Mouse (Mus musculus): ENCODE results near the gene Parp8. TPM values are rescaled to one million over a fixed set of nuclear protein-coding genes. Genes with fewer than 3 reads are reported as not detected.

The Parp8 gene
- 15.0 and 15.5 TPM in 2 replicates for polyA plus RNA-seq (2015; fragmentation: Nextera tagmentation; extraction: Ambion mirVana)

DNA sequence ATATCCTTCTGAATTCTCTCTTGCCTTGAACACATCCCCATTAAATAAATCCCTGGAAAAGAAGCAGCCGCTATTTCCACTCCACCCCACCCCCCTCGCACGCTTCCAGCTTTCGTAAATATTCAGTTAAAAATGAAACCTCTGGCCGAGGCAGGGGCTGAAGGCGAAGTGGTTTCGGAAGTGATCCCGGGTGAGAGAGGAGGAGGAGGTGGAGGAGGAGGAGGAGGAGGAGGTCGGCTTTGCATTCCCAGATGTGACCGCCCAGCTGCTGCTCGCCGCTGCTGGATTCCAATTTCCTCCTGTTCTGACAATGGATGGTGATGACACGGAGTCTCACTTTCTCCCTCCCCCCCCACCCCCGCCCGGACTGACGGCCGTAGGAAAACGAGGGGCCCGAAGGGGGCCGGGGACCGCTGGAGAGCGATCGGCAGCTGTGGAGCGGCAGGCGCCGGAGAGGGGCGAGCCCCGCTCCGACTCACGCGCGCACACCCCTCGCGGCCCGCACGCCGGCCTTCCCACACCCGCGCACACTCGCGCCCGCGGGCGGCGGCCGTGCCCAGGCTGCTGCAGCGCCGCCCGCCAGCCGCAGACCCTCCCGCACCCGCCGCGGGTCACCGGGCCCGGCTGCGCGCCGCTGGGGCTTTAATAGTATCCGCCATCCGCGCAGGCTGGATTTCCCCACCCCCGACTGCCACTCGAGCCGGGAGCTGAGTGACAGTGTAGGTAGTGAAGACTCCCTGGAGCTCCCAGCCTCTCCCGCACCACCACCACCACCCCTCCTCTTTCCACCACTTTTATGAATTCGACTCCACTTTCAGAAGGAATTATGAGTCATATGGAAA lies at the start of gene Parp8:
Gene Parp8, minus strand, starts transcription at position 312 of the 842 bp plus-strand sequence.
- peak within 1 kb of the TSS; percentile 83 for H3K4me3 ChIP-seq (replicated peaks; ENCODE audit: low read length)
- H3K4me1 ChIP-seq (ENCODE audit: control insufficient read depth, insufficient read depth, low read length): peaks cover 20% of the 10 kb centered on the region
- H3K9me3 ChIP-seq (replicated peaks; ENCODE audit: control insufficient read depth, low read length): no peaks in the 10 kb centered on the region
- 1% methylated on average over 61 of the region's 67 CpGs for WGBS
- no peaks in the 10 kb centered on the region for H3K36me3 ChIP-seq (ENCODE audit: control insufficient read depth, insufficient read depth, low read length)
- peak; percentile 61 for ATAC-seq (ENCODE audit: insufficient read depth, low FRiP score)
- H3K4me2 ChIP-seq (ENCODE audit: low read depth, low read length): peak within 1 kb of the TSS; percentile 68
- no peaks in the 10 kb centered on the region for H3K27me3 ChIP-seq (ENCODE audit: control insufficient read depth, insufficient read depth, low read length)
- H3K9ac ChIP-seq (ENCODE audit: low read length): peak within 1 kb of the TSS; percentile 93
- H3K27ac ChIP-seq (ENCODE audit: low read length): peak within 1 kb of the TSS; percentile 87

- WGBS: 36% methylated on average over 17 of the region's 17 CpGs
- peak overlapping the region; percentile 20; the same call in 1 of the 2 replicates for H3K27ac ChIP-seq (ENCODE audit: low read length)
- H3K9me3 ChIP-seq (replicated peaks; ENCODE audit: control insufficient read depth, low read length): no peaks in the 10 kb centered on the region
- ATAC-seq (ENCODE audit: insufficient read depth, low FRiP score): peak; percentile 62
- peak overlapping the region; percentile 44 for H3K4me2 ChIP-seq (ENCODE audit: low read depth, low read length)
- no peaks in the 10 kb centered on the region for H3K27me3 ChIP-seq (ENCODE audit: control insufficient read depth, insufficient read depth, low read length)
- H3K4me1 ChIP-seq (ENCODE audit: control insufficient read depth, insufficient read depth, low read length): peaks cover 4% of the 10 kb centered on the region; the same call in 1 of the 2 replicates
- H3K4me3 ChIP-seq (replicated peaks; ENCODE audit: low read length): 0 out of 2 replicates have a peak overlapping the region, but pooled peaks have one; percentile 8
- H3K9ac ChIP-seq (ENCODE audit: low read length): no peak overlapping the region
- H3K36me3 ChIP-seq (ENCODE audit: control insufficient read depth, insufficient read depth, low read length): no peaks in the 10 kb centered on the region
Observed at GRCm38 (mm10) chr13:117062628-117063315, 37.4 kb upstream of the Parp8 start.

DNA sequence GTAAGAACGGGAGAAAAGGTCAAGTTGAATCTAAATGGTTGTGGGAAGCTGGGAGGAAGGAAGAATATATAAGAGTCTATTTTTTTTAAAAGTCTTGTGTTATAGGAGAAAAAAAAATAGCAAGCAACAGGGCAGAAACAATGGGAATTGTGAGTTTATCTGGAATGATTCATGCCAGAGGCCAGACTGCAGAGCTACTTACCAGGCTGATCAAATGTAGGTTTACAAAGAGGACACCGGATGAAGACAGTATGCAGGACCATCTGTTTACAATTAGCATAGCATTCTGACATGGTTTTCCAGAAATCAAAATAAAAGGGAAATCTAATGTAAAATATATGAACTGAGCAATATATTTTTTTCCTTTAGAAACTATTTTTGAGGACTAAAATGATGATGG lies 31.1 kb upstream of the Parp8 start:
- Histone ChIP-seq H3K36me3 (ENCODE audit: control insufficient read depth, insufficient read depth, low read length) (no peaks in the 10 kb centered on the region), H3K4me3 (replicated peaks; ENCODE audit: low read length) (no peak overlapping the region), H3K9me3 (replicated peaks; ENCODE audit: control insufficient read depth, low read length) (no peaks in the 10 kb centered on the region), H3K4me2 (ENCODE audit: low read depth, low read length) (no peak overlapping the region), H3K27ac (ENCODE audit: low read length) (no peak overlapping the region), H3K9ac (ENCODE audit: low read length) (no peak overlapping the region), H3K27me3 (ENCODE audit: control insufficient read depth, insufficient read depth, low read length) (no peaks in the 10 kb centered on the region), H3K4me1 (ENCODE audit: control insufficient read depth, insufficient read depth, low read length) (no peaks in the 10 kb centered on the region; the same call in 1 of the 2 replicates)
- no peak for ATAC-seq (ENCODE audit: insufficient read depth, low FRiP score)
- 52% methylated on average over 2 of the region's 2 CpGs for WGBS

- no peak for ATAC-seq (ENCODE audit: insufficient read depth, low FRiP score)
- Histone ChIP-seq H3K4me3 (replicated peaks; ENCODE audit: low read length) (no peak overlapping the region), H3K27ac (ENCODE audit: low read length) (no peak overlapping the region), H3K4me2 (ENCODE audit: low read depth, low read length) (no peak overlapping the region), H3K27me3 (ENCODE audit: control insufficient read depth, insufficient read depth, low read length) (no peaks in the 10 kb centered on the region), H3K36me3 (ENCODE audit: control insufficient read depth, insufficient read depth, low read length) (no peaks in the 10 kb centered on the region), H3K4me1 (ENCODE audit: control insufficient read depth, insufficient read depth, low read length) (no peaks in the 10 kb centered on the region; the same call in 1 of the 2 replicates), H3K9me3 (replicated peaks; ENCODE audit: control insufficient read depth, low read length) (no peaks in the 10 kb centered on the region), H3K9ac (ENCODE audit: low read length) (no peak overlapping the region)
- WGBS: 69% methylated on average over 7 of the region's 7 CpGs
Observed at GRCm38 (mm10) chr13:117054811-117055496, 29.6 kb upstream of the Parp8 start.

GRCm38 (mm10) chr13:117052748-117053147 lies 27.4 kb upstream of the Parp8 start:
- 75% methylated on average over 3 of the region's 3 CpGs for WGBS

DNA sequence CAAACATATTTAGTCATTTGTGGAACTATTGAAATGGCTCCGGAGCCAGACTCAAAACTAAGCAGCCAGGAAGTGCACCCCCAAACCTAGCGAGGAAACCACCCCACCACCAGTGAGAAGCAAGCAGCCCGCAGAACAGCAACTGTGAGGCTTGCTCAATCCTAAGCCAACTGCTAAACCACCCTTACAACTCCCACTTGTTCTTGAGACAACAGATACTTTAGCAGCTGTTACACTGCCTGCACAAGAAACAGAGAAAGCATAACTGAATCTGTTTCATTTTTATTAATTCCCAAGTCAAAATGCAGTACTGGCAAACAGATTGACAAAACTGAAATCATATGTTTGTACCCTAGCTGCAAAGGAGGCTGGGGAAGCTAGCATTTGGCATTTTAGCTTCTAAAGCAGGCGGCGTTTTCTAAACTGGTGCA lies 23.2 kb upstream of the Parp8 start:
- 75% methylated on average over 5 of the region's 5 CpGs for WGBS
- H3K27ac ChIP-seq (ENCODE audit: low read length): no peak overlapping the region

More at GRCm38 (mm10) chr13:117052748-117053147, 27.4 kb upstream of the Parp8 start:
- no peak overlapping the region for H3K9ac ChIP-seq (ENCODE audit: low read length)
- H3K27me3 ChIP-seq (ENCODE audit: control insufficient read depth, insufficient read depth, low read length): no peaks in the 10 kb centered on the region
- H3K4me3 ChIP-seq (replicated peaks; ENCODE audit: low read length): no peak overlapping the region
- H3K27ac ChIP-seq (ENCODE audit: low read length): no peak overlapping the region
- no peaks in the 10 kb centered on the region; the same call in 1 of the 2 replicates for H3K4me1 ChIP-seq (ENCODE audit: control insufficient read depth, insufficient read depth, low read length)
- H3K36me3 ChIP-seq (ENCODE audit: control insufficient read depth, insufficient read depth, low read length): no peaks in the 10 kb centered on the region
- H3K4me2 ChIP-seq (ENCODE audit: low read depth, low read length): no peak overlapping the region
- no peak for ATAC-seq (ENCODE audit: insufficient read depth, low FRiP score)
- H3K9me3 ChIP-seq (replicated peaks; ENCODE audit: control insufficient read depth, low read length): no peaks in the 10 kb centered on the region

DNA sequence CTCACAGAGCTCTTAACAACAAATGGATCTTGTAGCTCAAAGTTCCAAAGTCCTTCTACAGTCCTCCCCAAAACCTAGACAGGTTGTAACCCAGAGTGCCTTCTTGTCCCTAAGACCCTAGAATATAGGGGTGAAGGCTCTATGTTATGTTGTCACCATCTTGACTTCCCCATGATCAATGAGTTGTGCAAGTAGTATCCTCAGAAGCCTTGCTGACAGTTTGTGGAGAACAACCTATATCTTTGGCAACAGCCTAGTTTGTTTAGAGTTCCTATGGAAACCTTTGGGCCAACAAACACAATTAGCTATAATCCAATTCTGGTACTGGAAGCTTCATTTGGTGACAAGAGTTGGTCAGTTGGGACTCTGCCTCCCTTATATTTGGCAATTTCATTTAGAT lies 18.2 kb upstream of the Parp8 start:
- Histone ChIP-seq H3K27me3 (ENCODE audit: control insufficient read depth, insufficient read depth, low read length) (no peaks in the 10 kb centered on the region), H3K9ac (ENCODE audit: low read length) (no peak overlapping the region), H3K9me3 (replicated peaks; ENCODE audit: control insufficient read depth, low read length) (no peaks in the 10 kb centered on the region), H3K4me1 (ENCODE audit: control insufficient read depth, insufficient read depth, low read length) (no peaks in the 10 kb centered on the region), H3K4me2 (ENCODE audit: low read depth, low read length) (no peak overlapping the region), H3K4me3 (replicated peaks; ENCODE audit: low read length) (no peak overlapping the region), H3K36me3 (ENCODE audit: control insufficient read depth, insufficient read depth, low read length) (no peaks in the 10 kb centered on the region), H3K27ac (ENCODE audit: low read length) (no peak overlapping the region)
- no peak for ATAC-seq (ENCODE audit: insufficient read depth, low FRiP score)

More for the DNA sequence above, 23.2 kb upstream of the Parp8 start:
- Histone ChIP-seq H3K4me1 (ENCODE audit: control insufficient read depth, insufficient read depth, low read length) (no peaks in the 10 kb centered on the region), H3K9me3 (replicated peaks; ENCODE audit: control insufficient read depth, low read length) (no peaks in the 10 kb centered on the region), H3K9ac (ENCODE audit: low read length) (no peak overlapping the region), H3K27me3 (ENCODE audit: control insufficient read depth, insufficient read depth, low read length) (no peaks in the 10 kb centered on the region), H3K4me3 (replicated peaks; ENCODE audit: low read length) (no peak overlapping the region), H3K4me2 (ENCODE audit: low read depth, low read length) (no peak overlapping the region), H3K36me3 (ENCODE audit: control insufficient read depth, insufficient read depth, low read length) (no peaks in the 10 kb centered on the region)
- ATAC-seq (ENCODE audit: insufficient read depth, low FRiP score): no peak

- Histone ChIP-seq H3K27me3 (ENCODE audit: control insufficient read depth, insufficient read depth, low read length) (no peaks in the 10 kb centered on the region), H3K4me1 (ENCODE audit: control insufficient read depth, insufficient read depth, low read length) (no peaks in the 10 kb centered on the region), H3K27ac (ENCODE audit: low read length) (no peak overlapping the region), H3K4me2 (ENCODE audit: low read depth, low read length) (no peak overlapping the region), H3K9ac (ENCODE audit: low read length) (no peak overlapping the region), H3K4me3 (replicated peaks; ENCODE audit: low read length) (no peak overlapping the region), H3K36me3 (ENCODE audit: control insufficient read depth, insufficient read depth, low read length) (no peaks in the 10 kb centered on the region), H3K9me3 (replicated peaks; ENCODE audit: control insufficient read depth, low read length) (no peaks in the 10 kb centered on the region)
- ATAC-seq (ENCODE audit: insufficient read depth, low FRiP score): no peak
Observed at GRCm38 (mm10) chr13:117041021-117041420, 15.7 kb upstream of the Parp8 start.

Measured in stomach, embryonic 16.5 days (tissue).